Comparison of ENCODE assay signal across 10 mouse cellular contexts in the genomic region with DNA sequence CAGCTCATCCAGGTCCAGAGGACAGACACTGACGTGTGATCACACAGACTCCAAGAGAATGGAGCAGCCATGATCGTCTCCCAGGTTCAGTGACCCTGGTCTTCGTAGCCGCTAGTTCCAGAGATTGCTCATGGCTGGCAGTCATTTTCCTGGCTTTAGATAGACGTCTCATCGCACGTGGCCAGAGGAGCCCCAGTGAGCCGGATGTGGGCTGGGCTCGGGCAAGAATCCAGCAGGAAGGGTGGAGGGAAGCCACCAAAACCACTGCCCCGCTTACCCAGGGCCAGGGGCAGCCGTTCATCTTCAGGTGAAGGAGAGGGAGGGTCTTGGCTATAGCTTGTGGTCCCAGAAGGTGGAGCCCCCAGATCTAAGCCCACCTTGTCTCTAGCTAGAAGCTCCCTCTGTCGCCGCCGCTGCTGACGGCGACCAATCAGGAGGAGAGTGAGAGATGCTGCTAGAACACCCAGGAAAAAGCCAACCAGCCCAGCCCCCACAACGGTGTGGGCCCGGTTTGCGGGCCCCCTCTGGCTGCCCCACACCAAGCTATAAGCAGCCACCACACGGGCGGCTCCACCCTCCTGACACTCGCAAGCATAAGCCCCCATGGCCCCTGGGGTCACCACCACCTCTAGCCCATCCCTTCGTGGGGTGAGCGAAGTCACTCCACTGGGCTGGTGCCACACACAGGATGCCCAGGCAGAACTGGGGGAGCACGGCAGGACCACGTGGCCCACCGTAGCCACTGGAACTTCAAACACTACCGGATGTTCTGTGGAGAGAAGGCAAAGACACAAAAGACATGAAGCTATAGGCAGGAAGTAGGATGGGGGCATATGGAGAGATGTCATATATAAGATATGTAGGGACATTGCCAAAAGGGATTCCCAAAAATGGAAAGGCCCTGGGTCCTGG. TPM values are rescaled to one million over a fixed set of nuclear protein-coding genes. Genes with fewer than 3 reads are reported as not detected.
DNase-seq lines count a peak whose midpoint lies in the region; ATAC-seq and TF ChIP-seq lines count a peak whose summit lies in the region.
"Had no signal": no experiment of that assay in that cellular context is flagged by ENCODE, and none has a peak within 500 bp of the region (broad histone marks: within the 10 kb centered on the region; RNA-seq: fewer than 3 reads in every experiment).

No protein-coding gene starts in this region.

- TF ChIP-seq CTCF in kidney, adult 2 months (conservative IDR thresholded peaks at IDR 0.05; ENCODE audit: insufficient read depth, insufficient read length, low read depth, low read length), result no peak

- H3K4me1 ChIP-seq in kidney, adult 2 months (ENCODE audit: control insufficient read depth, insufficient read depth, low read length), result no peaks in the 10 kb centered on the region
- no peaks in the 10 kb centered on the region for H3K4me1 ChIP-seq in midbrain, embryonic 16.5 days (ENCODE audit: control insufficient read depth, insufficient read depth, low read length)
- no peaks in the 10 kb centered on the region for H3K4me1 ChIP-seq in forebrain, embryonic 12.5 days

- no peaks in the 10 kb centered on the region for H3K36me3 ChIP-seq in kidney, adult 2 months (ENCODE audit: control insufficient read depth, insufficient read depth, low read length)
- no peaks in the 10 kb centered on the region for H3K36me3 ChIP-seq in splenic B cell, adult 2 months (ENCODE audit: control insufficient read depth, insufficient read depth, low read length, poor library complexity, severe bottlenecking)
- H3K36me3 ChIP-seq in midbrain, embryonic 16.5 days (ENCODE audit: control insufficient read depth, insufficient read depth, low read length), result peaks cover 36% of the 10 kb centered on the region
- no peaks in the 10 kb centered on the region for H3K36me3 ChIP-seq in forebrain, embryonic 12.5 days (replicated peaks)

- H3K9ac ChIP-seq in midbrain, embryonic 16.5 days (ENCODE audit: low read depth, low read length), result no peak overlapping the region
- H3K9ac ChIP-seq in forebrain, embryonic 12.5 days, result no peak overlapping the region

- peak; percentile 7 for DNase-seq in kidney, adult 2 months
- DNase-seq in kidney, postnatal 14 days, result no peak
- peak; percentile 57 for DNase-seq in MEL-GATA-1-ER (ENCODE audit: extremely low read depth, low read depth)
- DNase-seq in splenic B cell, adult 2 months (ENCODE audit: low read depth, low spot score), result peak; percentile 15
- DNase-seq in right cerebral cortex, postnatal 25 days, result no peak

- H3K27me3 ChIP-seq in kidney, adult 2 months (replicated peaks; ENCODE audit: control insufficient read depth, insufficient read depth, low read length), result no peaks in the 10 kb centered on the region
- H3K27me3 ChIP-seq in splenic B cell, adult 2 months (ENCODE audit: control insufficient read depth, insufficient read depth, low read length, poor library complexity, severe bottlenecking), result no peaks in the 10 kb centered on the region
- no peaks in the 10 kb centered on the region for H3K27me3 ChIP-seq in midbrain, embryonic 16.5 days (ENCODE audit: control insufficient read depth, insufficient read depth, low read depth, low read length)
- no peaks in the 10 kb centered on the region for H3K27me3 ChIP-seq in forebrain, embryonic 12.5 days

- TF ChIP-seq POLR2A in kidney, adult 2 months (IDR thresholded peaks at IDR 0.05; ENCODE audit: low read depth, low read length), result no peak

- no peaks in the 10 kb centered on the region for H3K9me3 ChIP-seq in midbrain, embryonic 16.5 days (replicated peaks; ENCODE audit: control insufficient read depth, low read length, poor library complexity, severe bottlenecking)
- H3K9me3 ChIP-seq in forebrain, embryonic 12.5 days, result no peaks in the 10 kb centered on the region

- no peak overlapping the region for H3K4me3 ChIP-seq in kidney, adult 2 months (ENCODE audit: insufficient read depth, low read depth, low read length)
- H3K4me3 ChIP-seq in midbrain, embryonic 16.5 days (ENCODE audit: low read depth, low read length), result no peak overlapping the region
- no peak overlapping the region for H3K4me3 ChIP-seq in forebrain, embryonic 12.5 days (replicated peaks)
- H3K4me3 ChIP-seq: erythroblast, embryonic 14.5 days had no signal

- H3K4me2 ChIP-seq in midbrain, embryonic 16.5 days (ENCODE audit: low read length), result no peak overlapping the region
- no peak overlapping the region for H3K4me2 ChIP-seq in forebrain, embryonic 12.5 days

- peak; percentile 82 for ATAC-seq in inflammation-experienced regulatory T-cells, adult 6 months
- ATAC-seq in midbrain, embryonic 16.5 days, result no peak
- no peak for ATAC-seq in forebrain, embryonic 12.5 days (ENCODE audit: low FRiP score)

- 68% methylated on average over 28 of the region's 28 CpGs for WGBS in kidney, adult 2 months
- whole genome bisulfite sequencing in midbrain, embryonic 16.5 days, result 87% methylated on average over 28 of the region's 28 CpGs
- WGBS in forebrain, embryonic 12.5 days, result 83% methylated on average over 28 of the region's 28 CpGs

- no peak overlapping the region for H3K27ac ChIP-seq in kidney, adult 2 months (ENCODE audit: insufficient read depth, low read depth, low read length)
- H3K27ac ChIP-seq in midbrain, embryonic 16.5 days (ENCODE audit: low read length), result no peak overlapping the region
- H3K27ac ChIP-seq in forebrain, embryonic 12.5 days, result no peak overlapping the region
- H3K27ac ChIP-seq: kidney, postnatal 0 days had no signal

RNA-seq across cellular contexts. Expression of gene Sema4f, which starts 26.0 kb away (rescaled TPM):
- polyA plus RNA-seq in kidney, adult 2 months (2012; rRNA removed), result 0.12 and 0.28 TPM in 2 replicates
- polyA plus RNA-seq in inflammation-experienced regulatory T-cells, adult 6 months (2017; shearing (Covaris generic)), result 1 to 10 TPM; 2.4 to 3.6 (median 3.1) TPM
- polyA plus RNA-seq in midbrain, embryonic 16.5 days (2015; fragmentation: Nextera tagmentation; extraction: Ambion mirVana), result 18.9 and 20.3 TPM in 2 replicates
- polyA plus RNA-seq in forebrain, embryonic 12.5 days (2016; fragmentation: Nextera tagmentation; extraction: Ambion mirVana), result 4.6 and 5.9 TPM in 2 replicates
- polyA plus RNA-seq: erythroblast, embryonic 14.5 days had no signal

RNA-seq across cellular contexts. Expression of gene M1ap, which starts 33.1 kb away (rescaled TPM):
- 0.16 and 0.22 TPM in 2 replicates for polyA plus RNA-seq in kidney, adult 2 months (2012; rRNA removed)
- 1 to 10 TPM in 1 of 3 experiments, under 1 TPM in 1, not detected in 1; 0.17 to 1.8 TPM for polyA plus RNA-seq in inflammation-experienced regulatory T-cells, adult 6 months (2017; shearing (Covaris generic))
- not detected in 2 replicates for polyA plus RNA-seq in midbrain, embryonic 16.5 days (2015; fragmentation: Nextera tagmentation; extraction: Ambion mirVana)
- polyA plus RNA-seq in forebrain, embryonic 12.5 days (2016; fragmentation: Nextera tagmentation; extraction: Ambion mirVana), result not detected in 2 replicates

Comparison
In these comparisons a context has a peak if more than half of its experiments do, and no peak if none do; other contexts are left out.
1. DNase-seq: peak in kidney, adult 2 months (single experiment), MEL-GATA-1-ER (single experiment) and splenic B cell, adult 2 months (single experiment); none in kidney, postnatal 14 days (single experiment) and right cerebral cortex, postnatal 25 days (single experiment).